Mouse (Mus musculus) olfactory bulb, adult 2 months (tissue): ENCODE measurements around the gene 4930447C04Rik.

Experiments
- CTCF ChIP-seq: fragments of 200-500 bp; IDR thresholded peaks from 2 replicates; pipeline ENCODE4 v1.5.1; 2012; ENCODE audit warnings: low read depth, mild to moderate bottlenecking, low read length, moderate library complexity; ENCODE audit not compliant: insufficient read depth
- POLR2A ChIP-seq: fragments of 200-500 bp; IDR thresholded peaks from 2 replicates; pipeline ENCODE4 v1.6.1; 2012; ENCODE audit warnings: mild to moderate bottlenecking, low read depth, low read length, moderate library complexity; ENCODE audit not compliant: insufficient read depth

- TF ChIP-seq CTCF (no peak), POLR2A (no peak)
Measured at GRCm38 (mm10) chr12:72843135-72843534, 97.4 kb downstream of the 4930447C04Rik start.
